Mouse (Mus musculus) brain, embryonic 14.5 days (tissue): ENCODE data around the gene Vwa2.

Experiments
- CTCF ChIP-seq: fragments of 200-500 bp; IDR thresholded peaks from 2 replicates; pipeline ENCODE4 v1.5.1; 2012; ENCODE audit warnings: inconsistent platforms, mild to moderate bottlenecking, moderate library complexity, borderline replicate concordance; ENCODE audit not compliant: insufficient read depth, insufficient read length; ENCODE audit errors: extremely low read depth
- POLR2A ChIP-seq: fragments of 200-500 bp; IDR thresholded peaks from 2 replicates; pipeline ENCODE4 v1.6.1; 2012; ENCODE audit warnings: mild to moderate bottlenecking, inconsistent platforms, borderline replicate concordance; ENCODE audit not compliant: poor library complexity, insufficient read depth, insufficient read length, severe bottlenecking; ENCODE audit errors: extremely low read depth

DNA sequence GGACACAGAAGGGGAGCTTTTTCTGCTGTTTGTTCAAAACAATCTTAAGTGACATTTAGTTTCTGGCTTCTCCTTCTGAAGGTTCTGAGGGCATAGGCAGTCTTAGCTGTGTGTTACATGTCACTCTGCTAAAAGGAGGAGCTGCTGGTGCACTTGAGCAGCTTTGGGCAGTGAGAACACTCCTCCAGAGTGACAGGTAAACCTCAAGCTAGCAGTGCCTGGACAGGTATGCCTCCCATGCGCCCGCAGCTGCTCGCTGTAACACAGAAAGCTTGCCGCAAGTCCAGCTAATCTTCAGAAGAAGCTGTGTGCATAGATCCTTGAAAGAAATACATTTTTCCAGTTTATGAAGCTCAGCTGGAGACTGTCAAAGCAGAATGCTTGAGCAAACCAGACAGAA, 43.9 kb upstream of the Vwa2 start:
- TF ChIP-seq CTCF (no peak), POLR2A (no peak)
